Mouse (Mus musculus) lung, postnatal 0 days (tissue): ENCODE measurements around the gene Olfr67.

Experiments
- CTCF ChIP-seq: IDR thresholded peaks from 2 replicates; pipeline ENCODE4 v1.5.1; 2016; ENCODE audit warnings: antibody characterized with exemption, mild to moderate bottlenecking
- EP300 ChIP-seq: IDR thresholded peaks from 2 replicates; pipeline ENCODE4 v1.6.1; 2016; ENCODE audit warnings: antibody characterized with exemption, mild to moderate bottlenecking, control low read depth

- TF ChIP-seq CTCF: no peak
- TF ChIP-seq EP300: no peak
Measured at GRCm38 (mm10) chr7:103810746-103811145, 19.1 kb upstream of the Olfr67 start.
